ENCODE assay signal across 11 mouse cellular contexts in genomic region chr8:46848931-46849330, GRCm38 (mm10).
DNase-seq lines count a peak whose midpoint lies in the region; ATAC-seq and TF ChIP-seq lines count a peak whose summit lies in the region.
"Had no signal": no experiment of that assay in that cellular context is flagged by ENCODE, and none has a peak within 500 bp of the region (broad histone marks: within the 10 kb centered on the region; RNA-seq: fewer than 3 reads in every experiment).

No protein-coding gene starts in this region.

- intact Hi-C loops in gastrocnemius, adult 2 months (cut with DNase I), result no loop called here

- H3K27ac ChIP-seq in gastrocnemius, adult 2 months, result peak overlapping the region; percentile 17; the same call in 1 of the 2 replicates
- 0 out of 2 replicates have a peak overlapping the region, but pooled peaks have one; percentile 14 for H3K27ac ChIP-seq in limb, embryonic 11.5 days (replicated peaks; ENCODE audit: low read depth, low read length)
- H3K27ac ChIP-seq in stomach, postnatal 0 days (replicated peaks), result no peak overlapping the region
- H3K27ac ChIP-seq: hindbrain, embryonic 13.5 days had no signal

- DNase-seq in gastrocnemius, adult 2 months, result no peak
- DNase-seq in gastrocnemius, adult 8-10 months (ENCODE audit: low spot score in 2 of 2), result no peak
- DNase-seq in spleen, postnatal 36 days (ENCODE audit: low spot score in 2 of 2), result peak; percentile 51 to 63
- DNase-seq in spleen, postnatal 4 days (ENCODE audit: low spot score in 2 of 2), result no peak
- peak; percentile 30 for DNase-seq in limb, embryonic 11.5 days (ENCODE audit: low spot score)
- DNase-seq in stomach, postnatal 0 days (ENCODE audit: low spot score), result peak; percentile 49
- no peak for DNase-seq in cerebellum, adult 8-10 months
- no peak for DNase-seq in layer of hippocampus, postnatal 25 days (ENCODE audit: extremely low spot score in 1 of 2, low spot score in 1 of 2)
- DNase-seq: thymus, postnatal 36 days had no signal

- H3K4me1 ChIP-seq in limb, embryonic 11.5 days (ENCODE audit: control insufficient read depth, insufficient read depth, low read length), result peaks cover 7% of the 10 kb centered on the region
- H3K4me1 ChIP-seq in stomach, postnatal 0 days (replicated peaks; ENCODE audit: control insufficient read depth, insufficient read depth), result no peaks in the 10 kb centered on the region
- H3K4me1 ChIP-seq: hindbrain, embryonic 13.5 days had no signal

- H3K4me3 ChIP-seq in gastrocnemius, adult 2 months, result no peak overlapping the region
- H3K4me3 ChIP-seq in limb, embryonic 11.5 days (ENCODE audit: low read depth, low read length), result no peak overlapping the region
- H3K4me3 ChIP-seq in stomach, postnatal 0 days (ENCODE audit: low read depth, low read length), result no peak overlapping the region
- H3K4me3 ChIP-seq: hindbrain, embryonic 13.5 days had no signal

- no peak for ATAC-seq in limb, embryonic 11.5 days (ENCODE audit: insufficient number of reproducible peaks, low FRiP score, low TSS enrichment, low read depth)
- ATAC-seq in stomach, postnatal 0 days (ENCODE audit: low FRiP score, low TSS enrichment), result peak; percentile 65
- ATAC-seq: midbrain, embryonic 16.5 days had no signal

- H3K9ac ChIP-seq in limb, embryonic 11.5 days (ENCODE audit: low read length), result no peak overlapping the region
- no peak overlapping the region for H3K9ac ChIP-seq in stomach, postnatal 0 days (ENCODE audit: low read length)
- H3K9ac ChIP-seq: hindbrain, embryonic 13.5 days had no signal

- TF ChIP-seq EP300 in stomach, postnatal 0 days (optimal IDR thresholded peaks at IDR 0.05), result no peak

- no peak for TF ChIP-seq CTCF in gastrocnemius, adult 2 months (IDR thresholded peaks at IDR 0.05)
- no peak for TF ChIP-seq CTCF in stomach, postnatal 0 days (IDR thresholded peaks at IDR 0.05; ENCODE audit: low read depth)

- no peaks in the 10 kb centered on the region for H3K27me3 ChIP-seq in limb, embryonic 11.5 days (ENCODE audit: control insufficient read depth, insufficient read depth, low read length)
- H3K27me3 ChIP-seq in stomach, postnatal 0 days (ENCODE audit: control insufficient read depth, insufficient read depth, low read length), result no peaks in the 10 kb centered on the region
- H3K27me3 ChIP-seq: hindbrain, embryonic 13.5 days had no signal

- no peaks in the 10 kb centered on the region; the same call in 1 of the 2 replicates for H3K36me3 ChIP-seq in limb, embryonic 11.5 days (ENCODE audit: control insufficient read depth, insufficient read depth, low read length)
- H3K36me3 ChIP-seq in stomach, postnatal 0 days (ENCODE audit: control insufficient read depth, insufficient read depth, low read length), result peaks cover 7% of the 10 kb centered on the region; the same call in 1 of the 2 replicates

- H3K9me3 ChIP-seq in limb, embryonic 11.5 days (ENCODE audit: control insufficient read depth, low read length), result no peaks in the 10 kb centered on the region
- H3K9me3 ChIP-seq in stomach, postnatal 0 days (ENCODE audit: control insufficient read depth, low read length), result no peaks in the 10 kb centered on the region
- H3K9me3 ChIP-seq: hindbrain, embryonic 13.5 days had no signal

- 55% methylated on average over 6 of the region's 6 CpGs for WGBS in limb, embryonic 11.5 days
- WGBS in stomach, postnatal 0 days, result 60% methylated on average over 6 of the region's 6 CpGs

- no peak overlapping the region for H3K4me2 ChIP-seq in limb, embryonic 11.5 days (ENCODE audit: low read depth, severe bottlenecking)
- no peak overlapping the region for H3K4me2 ChIP-seq in stomach, postnatal 0 days (replicated peaks; ENCODE audit: low read depth)
- H3K4me2 ChIP-seq: hindbrain, embryonic 13.5 days had no signal

Comparison
In these comparisons a context has a peak if more than half of its experiments do, and no peak if none do; other contexts are left out.
1. DNase-seq: peak in spleen, postnatal 36 days (2 of 2), limb, embryonic 11.5 days (single experiment) and stomach, postnatal 0 days (single experiment); none in gastrocnemius, adult 2 months (single experiment), gastrocnemius, adult 8-10 months (0 of 2), spleen, postnatal 4 days (0 of 2), cerebellum, adult 8-10 months (single experiment) and layer of hippocampus, postnatal 25 days (0 of 2).